Mouse (Mus musculus) liver, adult 2 months (tissue): ENCODE measurements around the gene Sox15. TPM values are rescaled to one million over a fixed set of nuclear protein-coding genes. Genes with fewer than 3 reads are reported as not detected.
A peak's percentile ranks its signal among the peaks of the same experiment; 100 is the strongest.

ENCODE experiments used
- DNase-seq: peaks from one replicate; pipeline ENCODE4 v3.0.0-alpha.2; 2011; ENCODE audit warnings: low read depth, low spot score; ENCODE audit errors: extremely low read depth
- H3K27ac ChIP-seq: fragments of 200-500 bp; replicated peaks from 2 replicates; pipeline ENCODE4 v1.5.1; 2012; ENCODE audit warnings: low read depth, mild to moderate bottlenecking, control low read depth, inconsistent platforms, low read length; ENCODE audit not compliant: insufficient read depth
- H3K27me3 ChIP-seq: fragments of 200-500 bp; 2 replicates; pipeline ENCODE4 v1.6.1; 2012; ENCODE audit warnings: mild to moderate bottlenecking, moderate library complexity, low read length, inconsistent platforms; ENCODE audit not compliant: control insufficient read depth, insufficient read depth
- H3K36me3 ChIP-seq: fragments of 200-500 bp; 2 replicates; pipeline ENCODE4 v1.6.1; 2012; ENCODE audit warnings: low read length, inconsistent platforms; ENCODE audit not compliant: control insufficient read depth, insufficient read depth
- H3K4me1 ChIP-seq: fragments of 200-500 bp; 2 replicates; pipeline ENCODE4 v1.6.1; 2011; ENCODE audit warnings: low read length; ENCODE audit not compliant: control insufficient read depth, insufficient read depth
- H3K4me3 ChIP-seq: fragments of 200-500 bp; 2 replicates; pipeline ENCODE4 v1.5.1; 2011; ENCODE audit warnings: low read depth, mild to moderate bottlenecking, control low read depth, low read length, moderate library complexity; ENCODE audit not compliant: insufficient read depth
- H3K79me2 ChIP-seq: fragments of 200-500 bp; 2 replicates; pipeline ENCODE4 v1.6.1; 2012; ENCODE audit warnings: inconsistent platforms, mild to moderate bottlenecking, low read length, moderate library complexity; ENCODE audit not compliant: control insufficient read depth, insufficient read depth
- H3K9ac ChIP-seq: fragments of 200-500 bp; 2 replicates; pipeline ENCODE4 v1.6.1; 2012; ENCODE audit warnings: low read depth, mild to moderate bottlenecking, control low read depth, inconsistent platforms, low read length
- CTCF ChIP-seq: fragments of 200-500 bp; IDR thresholded peaks from 2 replicates; pipeline ENCODE4 v1.5.1; 2011; ENCODE audit warnings: low read depth, low read length, control low read depth
- POLR2A ChIP-seq: fragments of 200-500 bp; IDR thresholded peaks from 2 replicates; pipeline ENCODE4 v1.6.1; 2011; ENCODE audit warnings: low read length, control low read depth; ENCODE audit not compliant: insufficient read depth; ENCODE audit errors: extremely low read depth
- WGBS: fragments of 180-500 bp; shearing (Covaris S2); methylation state at CpG from one replicate; pipeline ENCODE4 v1.1.7; 2018; 5-methylcytosine and 5-hydroxymethylcytosine counted together
- polyA plus RNA-seq: library from polyadenylated mRNA; depleted of rRNA; stranded (reverse); fragments of >200 nt; gene quantifications from 2 replicates; pipeline ENCODE4 v1.2.3, GENCODE M21; 2012
- total RNA-seq: library from RNA; depleted of rRNA; stranded (reverse); fragments of >200 nt; gene quantifications from 2 replicates; pipeline ENCODE4 v1.2.3, GENCODE M21; 2014

The Sox15 gene
- total and polyA plus RNA-seq, 2 experiments: 0.21 TPM; not detected in 1

DNA sequence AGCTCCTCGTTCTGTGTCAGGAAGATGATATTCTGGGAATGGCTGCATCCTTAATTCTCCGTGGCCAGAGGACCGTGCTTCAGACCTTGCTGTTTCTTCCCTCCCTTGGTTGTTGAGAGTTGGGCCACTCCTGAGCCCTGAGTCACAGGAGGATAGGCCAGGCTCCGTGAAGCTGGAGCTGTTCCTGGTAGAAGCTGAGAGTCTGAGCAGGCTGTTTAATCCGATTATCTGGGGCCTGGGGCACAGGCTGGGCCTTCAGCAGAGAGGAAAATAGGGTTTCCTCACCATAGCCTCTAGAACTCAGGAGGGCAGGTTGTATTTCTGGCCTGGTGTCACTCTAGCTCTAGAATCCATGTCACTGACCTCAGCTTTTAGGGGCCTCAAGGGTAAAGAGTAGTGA is 1.7 kb upstream of the Sox15 start:
- H3K4me3 ChIP-seq: no peak overlapping the region
- H3K4me1 ChIP-seq: no peaks in the 10 kb centered on the region
- no peak overlapping the region for H3K9ac ChIP-seq
- no peaks in the 10 kb centered on the region for H3K27me3 ChIP-seq
- peaks cover 35% of the 10 kb centered on the region for H3K36me3 ChIP-seq
- 78% methylated on average over 5 of the region's 5 CpGs for WGBS
- no peak for TF ChIP-seq POLR2A
- TF ChIP-seq CTCF: no peak
- no peak overlapping the region for H3K27ac ChIP-seq
- DNase-seq: no peak
- no peaks in the 10 kb centered on the region for H3K79me2 ChIP-seq

DNA sequence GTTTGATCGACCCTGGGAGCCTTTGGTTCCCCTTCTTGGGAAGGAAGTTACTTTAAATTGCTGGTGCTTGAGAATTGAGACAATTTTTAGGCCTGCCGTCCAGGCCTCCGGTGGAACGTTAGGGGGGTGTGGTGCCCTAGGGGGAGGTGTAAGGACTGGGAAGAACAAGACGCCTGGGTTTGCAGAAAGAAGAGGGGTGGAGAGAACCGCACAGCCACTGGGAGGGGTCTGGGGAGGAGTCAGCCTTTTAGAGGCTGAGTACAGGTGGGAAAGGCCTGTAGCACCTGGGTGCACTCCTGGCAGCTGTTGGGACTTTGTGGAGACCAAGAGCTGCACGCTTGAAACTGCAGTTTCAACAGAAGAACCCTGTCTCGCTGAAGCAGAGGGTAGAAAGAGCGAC is 354 bp upstream of the Sox15 start:
- Histone ChIP-seq H3K79me2 (no peaks in the 10 kb centered on the region), H3K27me3 (no peaks in the 10 kb centered on the region), H3K4me3 (no peak overlapping the region), H3K9ac (no peak overlapping the region), H3K4me1 (no peaks in the 10 kb centered on the region), H3K27ac (no peak overlapping the region), H3K36me3 (peaks cover 27% of the 10 kb centered on the region)
- TF ChIP-seq POLR2A (no peak), CTCF (no peak)
- WGBS: 57% methylated on average over 9 of the region's 9 CpGs
- no peak for DNase-seq

- Histone ChIP-seq H3K4me1 (no peaks in the 10 kb centered on the region), H3K27ac (no peak overlapping the region), H3K79me2 (no peaks in the 10 kb centered on the region; the same call in 1 of the 2 replicates), H3K36me3 (peaks cover 14% of the 10 kb centered on the region), H3K27me3 (no peaks in the 10 kb centered on the region), H3K9ac (no peak overlapping the region), H3K4me3 (no peak overlapping the region)
- no peak for DNase-seq
- TF ChIP-seq CTCF (no peak), POLR2A (no peak)
- 77% methylated on average over 5 of the region's 5 CpGs for WGBS
Observed at GRCm38 (mm10) chr11:69656065-69656455, 946 bp downstream of the Sox15 start.

GRCm38 (mm10) chr11:69656617-69657461 is 1.7 kb downstream of the Sox15 start:
- WGBS: 81% methylated on average over 10 of the region's 10 CpGs
- no peaks in the 10 kb centered on the region; the same call in 1 of the 2 replicates for H3K79me2 ChIP-seq
- TF ChIP-seq POLR2A (no peak), CTCF (peak; percentile 67)
- no peak overlapping the region for H3K4me3 ChIP-seq
- H3K27ac ChIP-seq: no peak overlapping the region
- no peak for DNase-seq
- H3K36me3 ChIP-seq: peaks cover 8% of the 10 kb centered on the region; the same call in 1 of the 2 replicates
- H3K4me1 ChIP-seq: peaks cover 5% of the 10 kb centered on the region
- no peaks in the 10 kb centered on the region for H3K27me3 ChIP-seq
- H3K9ac ChIP-seq: no peak overlapping the region

- H3K4me3 ChIP-seq: no peak overlapping the region
- no peak for DNase-seq
- H3K27me3 ChIP-seq: no peaks in the 10 kb centered on the region
- no peaks in the 10 kb centered on the region; the same call in 1 of the 2 replicates for H3K79me2 ChIP-seq
- 86% methylated on average over 15 of the region's 15 CpGs for WGBS
- peaks cover 5% of the 10 kb centered on the region for H3K4me1 ChIP-seq
- H3K9ac ChIP-seq: no peak overlapping the region
- H3K27ac ChIP-seq: no peak overlapping the region
- TF ChIP-seq POLR2A (no peak), CTCF (peak; percentile 9; the same call in 1 of the 2 replicates)
- H3K36me3 ChIP-seq: peaks cover 3% of the 10 kb centered on the region; the same call in 1 of the 2 replicates
Observed at GRCm38 (mm10) chr11:69657462-69657881, 2.4 kb downstream of the Sox15 start.
